Mouse (Mus musculus) liver, embryonic 14.5 days (tissue): ENCODE data around the gene Chd2.

ENCODE experiments used
- CTCF ChIP-seq: IDR thresholded peaks from 2 replicates; pipeline ENCODE4 v1.5.1; 2016; ENCODE audit warnings: antibody characterized with exemption, low read depth, control low read depth
- EP300 ChIP-seq: IDR thresholded peaks from 2 replicates; pipeline ENCODE4 v1.6.1; 2016; ENCODE audit warnings: antibody characterized with exemption, low read depth

DNA sequence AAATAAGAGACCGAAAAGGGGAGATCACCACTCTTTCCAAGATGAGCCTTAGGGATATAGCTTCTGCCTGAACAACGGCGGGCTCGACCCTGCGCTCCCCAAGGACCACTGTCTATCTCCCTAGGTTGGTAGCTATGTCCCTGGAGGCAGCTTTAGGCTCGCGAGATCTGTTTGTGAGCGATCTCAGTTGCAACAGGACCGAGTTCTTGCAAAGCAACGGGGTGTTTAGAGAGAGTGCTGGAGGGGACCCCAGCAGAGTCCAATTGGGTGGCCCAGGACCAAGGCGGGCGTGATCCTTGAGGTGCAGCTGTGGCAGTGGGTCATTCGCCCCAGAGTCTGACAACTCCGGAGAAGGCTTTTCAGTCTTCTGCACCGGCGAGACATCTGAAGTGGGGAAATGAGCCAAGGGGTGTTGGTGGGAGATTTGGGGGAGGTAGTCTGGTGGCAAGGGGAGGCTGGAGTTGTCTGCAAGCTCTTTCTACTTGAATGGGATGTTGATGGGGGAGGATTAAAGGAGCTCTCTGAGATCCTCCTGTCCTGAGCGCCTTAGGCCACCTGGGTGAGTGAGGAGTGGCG, 151.1 kb downstream of the Chd2 start:
- TF ChIP-seq EP300 (no peak), CTCF (no peak)
